Mouse (Mus musculus) megakaryocyte progenitor cell, adult 5-6 weeks (primary cell): Measurements from ENCODE around the gene Insig1. TPM values are rescaled to one million over a fixed set of nuclear protein-coding genes. Genes with fewer than 3 reads are reported as not detected.

Experiments used
- ATAC-seq: replicated peaks from 2 replicates; pipeline ENCODE4 v1.8.0; 2016; ENCODE audit warnings: mild to moderate bottlenecking, moderate TSS enrichment, inconsistent platforms; ENCODE audit not compliant: poor library complexity
- total RNA-seq, 2 experiments: library from RNA; stranded (forward) in 1 of 2; stranded (reverse) in 1 of 2; fragments of 157-497, 149-512 nt in 1 of 2; fragments of 200-1000 nt in 1 of 2; gene quantifications; 2 replicates each; pipeline versions ENCODE4 v1.2.3 to v1.2.4; 2015 to 2017

The Insig1 gene
- total RNA-seq (2015) (16.5 and 19.3 TPM in 2 replicates), total RNA-seq (2017) (20.2 and 27.8 TPM in 2 replicates)

DNA sequence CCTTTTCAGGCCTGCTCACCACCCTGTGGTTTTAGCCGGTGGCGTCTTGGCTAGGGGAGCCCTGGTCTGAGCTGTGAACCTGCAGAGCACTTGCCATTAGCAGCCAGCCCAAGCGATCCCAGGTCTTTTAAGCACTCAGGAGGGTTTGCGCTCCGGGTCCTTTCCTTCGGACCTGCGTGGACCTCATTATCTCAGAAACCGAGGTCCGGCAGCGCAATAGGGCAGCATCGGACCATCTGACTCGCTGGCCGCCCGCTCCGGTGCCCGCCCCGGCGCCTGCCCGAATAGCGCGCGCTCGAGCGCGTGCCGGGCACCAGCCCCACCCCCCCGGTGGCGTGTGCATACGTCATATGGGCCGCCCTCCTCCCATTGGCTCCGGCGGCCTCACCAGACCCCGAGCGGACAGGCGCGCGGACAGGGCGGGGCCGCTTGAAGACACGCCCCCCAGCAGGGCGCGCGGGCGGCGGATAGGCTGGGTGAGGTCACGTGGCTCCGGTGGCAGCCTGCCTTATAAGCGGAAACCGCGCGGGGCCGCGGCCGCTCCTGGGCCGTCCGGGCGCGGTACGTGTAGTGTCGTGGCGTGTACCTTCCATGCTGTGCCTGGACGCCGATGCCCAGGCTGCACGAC, at the start of gene Insig1:
Insig1 (plus strand) TSS at position 536 of the 628 bp plus-strand sequence.
- ATAC-seq, result peak; percentile 80

DNA sequence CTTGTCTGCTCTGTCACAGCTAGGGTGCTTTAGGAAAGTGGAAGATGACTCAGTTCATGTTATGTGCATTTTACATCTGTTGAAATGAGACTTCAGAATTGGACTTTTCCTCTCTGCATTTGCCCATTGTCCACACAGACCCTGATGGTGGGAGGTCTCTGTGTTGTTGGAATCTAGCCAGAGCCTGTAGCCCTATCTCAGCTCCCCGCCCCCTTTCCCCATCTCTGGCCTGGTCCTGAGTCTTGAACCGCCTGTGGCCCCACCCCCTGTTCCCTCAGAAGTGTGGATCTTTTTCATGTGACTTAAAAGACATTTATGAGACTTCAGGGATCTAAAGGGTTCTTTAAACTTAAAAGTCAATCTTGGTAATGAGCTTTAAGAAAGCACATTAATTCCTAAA, 47.7 kb upstream of the Insig1 start:
- ATAC-seq, result no peak

DNA sequence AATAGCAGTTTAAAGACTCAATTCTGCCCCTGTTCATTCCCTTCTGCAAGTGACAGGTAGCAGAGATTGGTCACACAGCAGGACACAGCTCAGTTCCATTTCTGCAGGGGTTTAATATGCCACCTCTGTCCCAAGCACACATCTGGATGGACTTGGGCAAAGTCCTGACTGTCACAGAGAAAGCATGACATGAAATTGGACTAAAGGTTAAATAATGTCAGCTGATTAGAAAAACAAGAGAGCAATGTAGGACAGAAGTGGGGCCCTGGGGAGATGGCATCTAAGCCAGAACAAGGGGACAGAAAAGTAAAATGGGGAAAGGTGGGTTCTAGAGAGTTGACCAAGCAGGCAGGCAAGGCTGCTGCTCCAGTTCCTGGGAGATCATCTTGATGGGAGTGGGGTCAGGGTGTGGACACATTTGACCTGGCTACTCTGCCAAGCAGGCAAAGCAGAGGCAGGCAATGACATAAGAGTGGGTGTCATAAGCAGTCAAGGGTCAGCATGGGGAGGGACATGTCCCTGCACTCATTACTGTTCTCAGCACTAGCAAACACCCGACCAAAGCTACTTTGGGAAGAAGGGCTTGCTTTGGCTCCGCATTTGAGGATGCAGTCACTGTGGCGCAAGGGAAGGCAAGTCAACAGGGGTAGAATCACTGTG, 39.5 kb upstream of the Insig1 start:
- no peak for ATAC-seq

DNA sequence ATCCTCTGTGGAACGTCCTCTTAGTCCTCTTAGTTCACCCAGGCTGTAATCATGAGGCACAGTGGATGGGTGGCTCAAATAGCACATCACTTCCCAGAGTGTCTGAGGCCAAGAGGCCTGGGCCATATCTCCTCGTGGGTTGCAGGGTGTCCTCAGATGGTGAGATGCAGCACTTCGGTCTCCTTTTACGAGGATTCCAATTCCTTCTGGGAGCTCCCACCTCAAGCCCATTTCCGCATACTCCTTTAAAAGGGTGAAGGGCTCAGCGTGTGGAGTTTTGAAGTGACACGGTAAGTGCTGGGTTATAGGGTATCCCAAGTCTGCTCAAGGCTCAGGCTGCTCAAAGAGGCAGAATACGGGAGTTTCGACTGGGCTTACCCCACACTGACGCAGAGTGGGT, 38.3 kb upstream of the Insig1 start:
- no peak for ATAC-seq

DNA sequence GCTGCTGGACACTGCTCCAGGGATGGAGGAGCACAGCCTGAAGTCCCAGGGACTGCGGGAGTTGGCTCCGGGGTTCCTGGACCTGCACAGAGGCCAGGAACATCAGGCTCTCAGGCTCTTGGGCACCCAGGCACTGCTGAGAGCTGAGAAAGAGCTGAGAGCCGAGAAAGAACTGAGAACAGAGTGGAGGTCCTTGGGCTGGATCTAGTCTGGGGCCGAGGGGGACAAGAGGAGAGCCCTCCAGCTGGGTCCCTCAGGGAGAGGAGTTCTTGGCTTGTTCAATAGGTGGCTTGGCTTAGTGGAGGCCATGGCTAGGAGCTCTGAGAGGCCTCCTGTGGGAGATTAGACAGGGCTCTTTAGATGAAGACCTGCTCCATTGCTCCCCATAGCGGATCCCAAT, 37.9 kb upstream of the Insig1 start:
- no peak for ATAC-seq

DNA sequence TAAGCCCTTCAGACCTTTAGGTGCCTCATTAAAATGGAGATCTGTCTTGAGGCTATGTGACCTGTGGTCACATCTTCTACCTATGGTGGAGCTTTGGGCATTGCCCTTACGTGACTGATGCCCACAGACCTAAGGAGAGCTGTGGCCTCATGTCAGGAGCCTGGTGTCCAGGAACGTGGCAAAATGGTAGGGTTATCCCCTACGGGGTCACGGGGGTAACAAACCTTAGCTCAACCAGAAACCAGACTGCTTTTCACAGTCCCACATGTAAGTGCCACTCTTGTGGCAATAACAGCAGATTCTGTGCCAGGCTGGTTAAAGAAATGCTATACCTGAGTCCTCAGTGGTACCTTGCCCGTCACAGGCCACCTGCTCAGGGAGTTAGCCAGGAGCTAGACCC, 37.3 kb upstream of the Insig1 start:
- ATAC-seq, result no peak

DNA sequence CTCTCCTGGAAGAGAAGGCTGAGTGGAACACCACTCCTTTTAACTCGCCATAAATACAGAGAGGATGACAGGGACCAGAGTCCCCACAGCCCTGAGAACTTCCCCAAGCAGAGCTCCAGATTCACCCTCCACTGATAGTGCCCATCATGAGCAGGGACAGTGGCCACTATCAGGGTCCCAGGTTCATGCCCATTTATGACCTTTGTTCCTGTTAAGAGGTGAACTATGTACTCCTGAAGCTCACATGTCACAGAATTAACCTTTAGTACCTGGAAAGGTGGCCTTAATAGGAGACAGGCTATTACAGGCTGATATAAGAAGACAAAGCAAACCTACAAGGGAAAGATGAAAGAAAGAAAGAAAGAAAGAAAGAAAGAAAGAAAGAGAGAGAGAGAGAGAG, 35.2 kb upstream of the Insig1 start:
- no peak for ATAC-seq

DNA sequence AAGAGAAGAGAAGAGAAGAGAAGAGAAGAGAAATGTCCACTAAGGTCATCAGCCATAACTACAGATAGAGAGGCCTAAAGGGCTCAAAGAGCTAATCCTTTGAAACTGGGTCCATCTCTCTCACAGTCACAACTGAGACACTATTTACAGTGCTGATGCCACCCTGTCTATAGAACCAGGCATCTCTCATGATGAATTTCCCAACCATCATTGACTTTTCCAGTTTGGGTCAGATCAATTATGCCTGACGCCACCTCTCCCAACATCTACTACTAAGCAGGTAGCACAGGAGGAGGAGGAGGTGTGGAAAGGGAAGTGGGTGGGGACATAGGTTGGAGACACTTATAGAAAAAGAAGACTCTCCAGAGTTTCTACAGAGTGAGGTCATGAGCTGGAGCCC, 34.6 kb upstream of the Insig1 start:
- ATAC-seq, result no peak

DNA sequence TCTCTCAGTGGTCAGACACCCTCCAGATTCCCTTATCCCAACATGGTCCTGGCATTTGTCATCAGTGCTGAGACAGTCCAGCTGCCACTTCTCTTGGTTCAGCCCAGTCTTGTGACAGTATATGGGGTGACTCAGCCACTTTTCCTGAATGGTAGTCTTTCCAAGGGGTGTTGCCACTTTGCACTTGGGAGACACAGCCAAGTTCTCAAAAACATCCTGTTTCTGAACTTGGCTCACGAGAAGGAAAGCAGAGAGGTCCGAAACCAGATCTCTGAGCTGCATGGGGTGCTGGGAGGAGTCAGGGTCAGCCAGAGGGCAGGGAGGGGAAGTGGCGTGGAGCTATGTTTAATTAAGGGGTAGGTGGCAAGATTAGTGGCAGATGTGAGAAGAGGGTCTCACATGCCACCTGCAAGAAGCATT, 34.0 kb upstream of the Insig1 start:
- ATAC-seq, result peak; percentile 77

DNA sequence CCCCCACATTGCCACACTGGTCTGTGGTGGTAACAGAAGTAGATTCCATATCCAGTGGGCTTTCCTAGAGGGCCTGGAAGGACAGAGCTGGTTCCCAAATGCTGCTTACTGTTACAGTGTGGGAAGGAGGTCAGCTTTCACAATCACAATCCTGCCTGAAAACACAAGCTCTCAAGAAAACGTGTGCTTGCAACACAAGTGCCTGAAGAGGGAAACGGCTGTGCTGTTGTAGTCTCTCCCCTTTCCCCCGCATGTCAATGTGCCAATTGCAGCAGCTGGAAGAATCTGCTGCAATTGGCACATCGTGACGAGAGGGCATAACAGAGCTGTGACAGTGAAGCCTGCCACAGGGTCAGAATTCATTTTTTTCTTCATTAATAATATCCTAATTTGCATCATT, 33.5 kb upstream of the Insig1 start:
- peak; percentile 77 for ATAC-seq

DNA sequence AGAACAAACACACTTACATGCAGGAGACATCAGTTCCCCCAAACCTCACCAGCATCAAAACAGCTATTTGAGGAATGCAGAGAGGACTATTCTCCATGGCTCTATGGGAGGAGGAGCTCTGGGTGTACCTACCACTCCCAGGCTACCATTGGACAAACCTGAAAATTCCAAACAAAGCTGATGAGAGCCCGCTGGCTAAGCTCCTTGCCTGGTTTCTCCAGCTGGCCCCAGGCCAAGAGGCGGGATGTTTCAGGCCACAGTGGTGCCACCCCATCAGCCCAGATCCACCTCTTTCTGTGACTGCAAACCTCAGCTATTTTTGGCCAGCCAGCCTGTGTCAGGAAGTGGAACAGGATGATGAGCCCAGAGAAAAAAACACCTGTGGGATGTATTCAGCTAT, 33.0 kb upstream of the Insig1 start:
- ATAC-seq, result no peak

DNA sequence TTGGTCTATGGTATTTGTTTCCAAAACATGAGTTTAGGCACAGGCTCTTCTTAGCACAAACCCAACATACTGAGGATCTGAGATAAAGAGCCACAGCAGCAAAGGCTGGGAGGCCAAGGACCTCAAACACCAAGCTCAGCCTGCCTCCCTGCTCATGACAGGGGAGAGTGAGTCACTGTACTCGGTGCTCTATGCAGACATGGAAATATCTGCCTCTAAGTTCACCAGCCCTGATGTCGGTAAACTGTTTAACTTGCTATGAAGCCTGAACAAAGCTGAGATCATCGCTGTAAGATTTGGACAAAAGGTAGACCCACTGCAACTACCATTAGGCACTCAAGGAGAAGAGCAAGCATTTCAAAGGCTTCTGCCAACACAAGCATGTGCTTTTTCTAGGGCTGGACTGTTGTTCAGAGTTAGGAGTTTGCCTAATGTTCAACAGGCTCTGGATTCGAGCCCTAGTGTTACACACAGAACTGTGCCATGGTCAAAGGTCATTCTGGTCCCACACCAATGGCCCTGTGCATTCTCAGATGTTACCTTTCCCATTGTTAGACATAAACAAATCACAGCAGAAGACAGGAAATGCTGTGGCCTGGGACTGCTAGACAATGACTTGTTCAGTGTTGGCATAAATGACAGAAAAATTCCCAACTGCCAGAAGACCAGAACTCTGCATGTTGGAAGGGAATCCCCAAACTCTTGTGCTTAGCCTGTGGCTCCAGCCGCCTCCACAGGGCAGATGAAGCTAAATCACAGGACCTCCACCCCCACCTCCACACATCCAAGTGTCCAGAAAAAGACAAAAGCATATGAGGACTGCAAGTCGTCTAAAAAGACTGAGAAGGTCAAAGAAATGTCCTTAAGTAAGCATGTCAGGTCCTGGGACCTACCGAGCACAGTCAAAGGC, 31.2 kb upstream of the Insig1 start:
- no peak for ATAC-seq

DNA sequence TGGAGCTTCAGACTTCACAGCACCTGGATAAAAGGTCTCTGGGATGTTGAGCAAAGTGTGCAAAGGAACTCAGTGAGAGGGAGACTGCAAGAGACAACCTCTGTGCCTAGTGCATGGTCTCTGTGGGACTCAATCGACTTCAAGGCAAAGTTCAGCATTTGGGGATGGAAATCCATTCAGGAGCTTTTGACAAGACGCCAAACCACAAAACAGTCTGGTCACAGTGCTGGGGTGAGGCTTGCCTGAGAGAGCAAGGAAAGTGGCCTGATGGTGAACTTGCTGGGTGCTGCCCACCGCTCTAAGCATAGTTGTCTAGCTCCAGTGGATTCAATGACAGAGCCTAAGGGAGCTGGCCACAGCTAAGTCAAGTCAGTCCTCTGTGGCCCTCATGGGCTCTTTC, 30.4 kb upstream of the Insig1 start:
- ATAC-seq, result no peak

DNA sequence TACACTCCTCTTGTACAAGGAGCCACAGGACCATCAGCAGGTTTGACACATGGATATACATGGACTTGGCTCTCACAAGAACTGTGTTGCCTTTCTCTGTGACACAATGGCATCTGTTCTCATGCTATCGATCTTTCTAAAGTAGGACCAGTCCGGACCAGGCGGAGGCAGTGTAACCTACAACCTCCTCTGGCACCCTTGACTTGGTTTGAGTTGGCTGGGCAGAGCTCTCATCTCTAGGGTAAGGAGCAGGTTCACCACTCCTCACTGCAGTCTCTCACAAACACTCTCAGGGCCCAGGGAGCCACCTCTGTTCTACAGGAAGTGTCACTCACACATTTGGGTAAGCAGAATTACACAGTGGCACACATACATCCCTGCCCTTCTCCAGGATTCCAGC, 29.1 kb upstream of the Insig1 start:
- no peak for ATAC-seq

DNA sequence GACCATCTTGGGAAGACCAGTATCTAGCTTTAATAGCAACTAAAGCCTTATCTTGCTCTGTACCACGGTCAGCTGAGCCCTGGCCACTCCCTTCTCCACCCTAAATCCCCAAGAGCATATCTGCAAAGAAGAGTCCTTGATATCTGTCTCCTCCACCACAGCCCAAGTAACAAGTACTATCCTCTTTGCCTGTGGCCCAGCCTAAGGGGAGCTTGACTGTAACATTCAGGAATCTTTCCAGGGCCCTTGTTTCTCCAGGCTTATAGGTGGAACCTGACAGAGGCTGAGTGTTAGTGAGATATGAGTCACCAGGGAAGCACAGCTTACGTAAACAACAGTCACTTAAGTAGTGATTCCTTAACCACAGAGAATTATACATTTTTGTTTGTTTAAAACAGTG, 28.4 kb upstream of the Insig1 start:
- ATAC-seq, result peak; percentile 26; the same call in 1 of the 2 replicates

DNA sequence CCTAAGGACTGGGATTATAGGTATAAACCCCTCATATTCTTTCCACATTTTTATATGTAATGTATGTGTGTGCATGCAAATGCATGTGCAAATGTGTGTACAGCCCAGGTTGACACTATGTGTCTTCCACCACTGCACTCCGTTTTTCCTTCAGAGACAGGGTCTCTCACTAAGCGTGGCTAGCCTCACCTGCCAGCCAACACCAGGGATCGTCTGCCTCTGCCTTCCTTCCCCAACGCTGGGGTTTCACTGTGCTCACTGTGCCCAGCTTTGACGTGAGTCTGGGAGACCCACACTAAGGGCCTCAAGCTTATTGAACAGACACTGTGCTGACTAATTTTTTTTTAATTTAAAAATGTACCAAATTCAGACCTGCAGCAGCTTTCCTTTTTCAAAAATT, 27.8 kb upstream of the Insig1 start:
- ATAC-seq, result no peak

DNA sequence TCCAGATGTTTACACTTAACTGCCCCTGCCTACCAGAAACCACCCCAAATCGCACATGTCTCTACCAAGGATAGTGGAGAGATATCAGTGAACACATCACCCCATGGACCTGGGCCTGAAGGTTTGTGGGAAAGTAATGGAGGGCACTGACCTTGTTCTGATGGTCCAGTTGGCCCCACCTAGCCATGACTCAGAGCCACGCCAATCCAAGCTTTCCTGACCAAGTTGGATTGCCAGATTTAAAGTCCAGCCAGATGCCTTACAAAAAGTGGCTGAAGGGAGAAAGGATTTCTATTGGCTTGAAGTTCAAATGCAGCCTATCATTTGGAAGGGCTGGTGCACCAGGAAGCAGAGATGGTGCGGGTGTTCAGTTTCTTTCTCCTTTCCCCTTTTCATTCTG, 24.2 kb upstream of the Insig1 start:
- no peak for ATAC-seq

DNA sequence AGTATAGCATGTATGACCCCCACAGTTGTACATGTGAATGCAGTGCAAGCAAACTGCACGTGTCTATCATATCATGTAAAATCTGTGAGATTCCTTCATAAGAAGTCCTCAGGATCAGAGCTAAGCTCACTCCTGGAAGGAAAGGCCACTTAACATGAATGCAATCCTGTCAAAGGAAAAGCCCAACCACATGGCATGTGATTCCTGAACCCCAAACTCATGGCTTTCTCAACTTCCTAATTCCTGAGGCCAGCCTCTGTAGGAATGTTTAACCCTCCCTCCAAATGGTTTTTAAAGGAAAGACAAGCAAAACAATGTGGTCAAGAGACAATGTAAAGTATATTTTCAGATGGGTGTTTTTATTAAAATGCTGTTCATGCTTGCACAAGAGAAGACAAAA, 23.2 kb upstream of the Insig1 start:
- no peak for ATAC-seq

DNA sequence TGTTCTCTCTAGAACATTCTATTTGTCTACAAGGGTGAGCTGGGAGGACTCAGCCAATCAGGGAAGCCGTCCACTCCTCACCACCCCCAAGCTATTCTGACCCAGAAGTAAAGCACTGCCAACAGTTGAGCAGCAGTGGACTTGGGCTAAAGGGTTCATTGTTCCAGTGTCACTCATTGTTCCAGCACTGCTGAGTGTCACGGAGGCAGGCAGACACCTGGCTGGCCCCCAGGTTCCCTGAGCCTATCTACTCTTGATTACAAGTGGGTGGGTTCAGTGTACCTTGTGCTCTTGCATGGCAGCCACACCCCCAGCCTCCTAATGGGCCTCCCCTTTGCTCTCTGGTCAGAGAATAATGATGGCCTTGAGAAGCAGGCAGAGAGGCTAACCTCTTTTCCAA, 15.7 kb upstream of the Insig1 start:
- no peak for ATAC-seq

DNA sequence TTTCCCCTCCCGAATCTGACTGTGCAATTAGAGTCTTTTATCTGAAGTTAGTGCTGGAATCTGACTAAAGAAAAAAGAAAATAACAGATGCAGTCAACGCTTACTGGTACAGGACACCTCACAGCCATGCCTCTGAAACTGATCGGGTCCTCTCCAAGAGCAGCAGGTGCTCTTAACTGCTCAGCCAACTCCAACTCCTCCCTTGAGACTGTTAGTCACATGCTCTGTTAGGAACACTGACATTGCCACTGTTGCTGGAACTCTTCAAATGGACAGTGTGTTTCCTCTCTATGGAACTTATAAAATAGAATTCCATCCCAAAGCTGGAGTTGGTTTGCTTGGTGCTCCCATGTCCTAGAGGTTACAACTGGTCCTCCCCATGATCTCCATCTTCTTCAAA, 14.3 kb upstream of the Insig1 start:
- no peak for ATAC-seq

DNA sequence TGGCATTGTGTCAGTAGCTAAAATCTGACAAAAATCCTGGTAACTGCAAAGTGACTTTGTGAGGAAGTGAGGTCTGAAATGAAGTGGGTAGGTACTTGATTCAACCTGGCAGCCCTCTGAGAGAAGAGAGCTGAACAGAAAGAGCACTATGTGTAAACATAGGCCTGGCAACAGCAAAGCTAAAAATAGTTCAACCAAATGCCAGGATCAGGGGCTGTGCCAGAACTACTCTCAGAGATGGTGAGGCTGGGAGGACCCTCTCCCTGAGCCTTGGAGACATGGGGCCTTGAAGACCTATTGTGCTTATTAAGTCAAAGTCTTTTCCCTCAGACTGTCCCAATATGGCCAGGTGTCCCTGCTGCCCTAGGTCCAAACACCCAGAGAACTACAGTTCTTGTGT, 10.7 kb upstream of the Insig1 start:
- ATAC-seq, result no peak

DNA sequence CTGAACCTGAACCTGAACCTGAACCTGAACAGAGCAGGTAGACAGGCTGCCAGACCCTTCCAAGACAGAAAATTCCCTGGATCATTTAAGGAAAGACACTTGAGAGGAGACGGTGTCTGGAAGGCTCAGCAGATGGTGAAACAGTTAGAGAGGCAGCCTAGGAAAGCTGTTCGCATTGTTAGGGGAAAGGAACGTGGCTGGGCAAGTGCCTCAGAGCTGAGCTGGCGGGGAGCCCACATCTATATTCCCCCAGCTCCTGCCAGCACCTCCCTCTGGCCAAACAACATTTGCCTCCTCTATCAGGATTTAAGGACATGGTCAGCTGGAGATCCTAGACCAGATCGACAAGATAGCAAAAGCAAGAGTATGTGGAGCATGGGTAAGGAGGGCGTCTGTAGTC, 10.2 kb upstream of the Insig1 start:
- ATAC-seq, result no peak
